ENCODE assay signal across 8 mouse cellular contexts in the genomic region with DNA sequence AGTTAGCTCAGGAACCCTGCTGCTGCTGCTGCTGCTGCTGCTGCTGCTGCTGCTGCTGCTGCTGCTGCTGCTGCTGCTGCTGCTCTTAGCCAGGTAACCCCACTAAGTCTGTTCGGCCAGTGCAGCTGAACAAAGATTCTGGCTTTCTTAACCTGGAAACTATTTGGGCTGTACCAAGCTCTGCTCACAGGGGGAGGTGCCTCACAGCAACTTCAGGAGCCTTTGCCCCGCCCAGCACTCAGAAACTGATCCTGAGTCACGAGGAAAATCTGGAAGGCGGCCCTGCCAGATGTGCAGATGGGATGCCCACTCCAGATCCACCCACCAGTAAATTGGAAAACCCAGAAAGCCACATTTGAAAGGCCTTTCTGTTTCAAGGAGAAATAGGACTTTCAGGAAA. TPM values are rescaled to one million over a fixed set of nuclear protein-coding genes. Genes with fewer than 3 reads are reported as not detected.
DNase-seq lines count a peak whose midpoint lies in the region; ATAC-seq lines count a peak whose summit lies in the region.

A gene (minus strand): TSS at position 203 of the 400 bp plus-strand sequence.

- no peak within 1 kb of the TSS for H3K27ac ChIP-seq in forebrain, embryonic 11.5 days (ENCODE audit: low read depth, low read length)
- no peak within 1 kb of the TSS for H3K27ac ChIP-seq in forebrain, embryonic 14.5 days (ENCODE audit: low read depth, low read length)

- no peaks in the 10 kb centered on the region for H3K36me3 ChIP-seq in forebrain, embryonic 11.5 days (ENCODE audit: control insufficient read depth, insufficient read depth, low read length)
- H3K36me3 ChIP-seq in forebrain, embryonic 14.5 days (ENCODE audit: control insufficient read depth, insufficient read depth, low read length) = no peaks in the 10 kb centered on the region

- H3K4me3 ChIP-seq in forebrain, embryonic 11.5 days (ENCODE audit: low read depth, low read length) = 0 out of 2 replicates have a peak within 1 kb of the TSS, but pooled peaks have one; percentile 3
- no peak within 1 kb of the TSS for H3K4me3 ChIP-seq in forebrain, embryonic 14.5 days (ENCODE audit: low read depth, low read length)

- no peaks in the 10 kb centered on the region for H3K9me3 ChIP-seq in forebrain, embryonic 11.5 days (ENCODE audit: control insufficient read depth, low read length)
- no peaks in the 10 kb centered on the region for H3K9me3 ChIP-seq in forebrain, embryonic 14.5 days (replicated peaks; ENCODE audit: control insufficient read depth, low read length)

- intact Hi-C loops in gastrocnemius, postnatal 36 days (cut with DNase I) = no loop called here

- no peak within 1 kb of the TSS for H3K9ac ChIP-seq in forebrain, embryonic 11.5 days (ENCODE audit: low read length)
- no peak within 1 kb of the TSS for H3K9ac ChIP-seq in forebrain, embryonic 14.5 days (ENCODE audit: low read length)

- H3K4me2 ChIP-seq in forebrain, embryonic 11.5 days (ENCODE audit: low read depth, low read length, severe bottlenecking) = no peak within 1 kb of the TSS
- no peak within 1 kb of the TSS for H3K4me2 ChIP-seq in forebrain, embryonic 14.5 days (ENCODE audit: low read length)

- no peaks in the 10 kb centered on the region for H3K4me1 ChIP-seq in forebrain, embryonic 11.5 days (replicated peaks; ENCODE audit: control insufficient read depth, insufficient read depth, low read length)
- no peaks in the 10 kb centered on the region for H3K4me1 ChIP-seq in forebrain, embryonic 14.5 days (ENCODE audit: control insufficient read depth, insufficient read depth, low read length)

- peak; percentile 50 for DNase-seq in forebrain, embryonic 11.5 days (ENCODE audit: low spot score)
- DNase-seq in forebrain, embryonic 14.5 days (ENCODE audit: low spot score) = no peak
- DNase-seq in gastrocnemius, postnatal 36 days = peak; percentile 22 to 25
- peak; percentile 21 for DNase-seq in kidney, postnatal 10 days
- DNase-seq in lung, postnatal 36 days = peak; percentile 53
- DNase-seq in layer of hippocampus, postnatal 36 days = no peak
- no peak for DNase-seq in cerebellum, adult 11 months

- WGBS in forebrain, embryonic 11.5 days = 34% methylated on average over 4 of the region's 4 CpGs
- 37% methylated on average over 4 of the region's 4 CpGs for WGBS in forebrain, embryonic 14.5 days

- peaks cover 2% of the 10 kb centered on the region; the same call in 1 of the 2 replicates for H3K27me3 ChIP-seq in forebrain, embryonic 11.5 days (ENCODE audit: control insufficient read depth, insufficient read depth, low read length)
- H3K27me3 ChIP-seq in forebrain, embryonic 14.5 days (replicated peaks; ENCODE audit: control insufficient read depth, insufficient read depth, low read length) = no peaks in the 10 kb centered on the region

- 0 out of 2 replicates have a peak, but pooled peaks have one; percentile 36 for ATAC-seq in forebrain, embryonic 11.5 days (replicated peaks; ENCODE audit: low FRiP score)
- ATAC-seq in forebrain, embryonic 14.5 days = no peak
- ATAC-seq in inflammation-experienced regulatory T-cells, adult 6 months = no peak

RNA-seq across cellular contexts. Expression of the gene that starts here (rescaled TPM):
- 18.4 and 19.1 TPM in 2 replicates for polyA plus RNA-seq in forebrain, embryonic 11.5 days (2014; fragmentation: Nextera tagmentation; extraction: Ambion mirVana)
- polyA plus RNA-seq in forebrain, embryonic 14.5 days (2014; fragmentation: Nextera tagmentation; extraction: Ambion mirVana) = 2.1 and 2.2 TPM in 2 replicates
- total RNA-seq in gastrocnemius, postnatal 36 days (2021) = 1 to 10 TPM; 4.0 to 6.5 TPM
- not detected for polyA plus RNA-seq in inflammation-experienced regulatory T-cells, adult 6 months (2017; shearing (Covaris generic))
- total RNA-seq in layer of hippocampus, postnatal 36 days (2021) = under 1 TPM; 0.33 to 0.37 TPM

Comparison
In these comparisons a context has a peak if more than half of its experiments do, and no peak if none do; other contexts are left out.
1. DNase-seq: peak in forebrain, embryonic 11.5 days (single experiment), gastrocnemius, postnatal 36 days (2 of 2), kidney, postnatal 10 days (single experiment) and lung, postnatal 36 days (single experiment); none in forebrain, embryonic 14.5 days (single experiment), layer of hippocampus, postnatal 36 days (0 of 2) and cerebellum, adult 11 months (single experiment).